Mouse (Mus musculus): ENCODE measurements at regions not wholly inside any gene's neighbourhood (a gene's known extent, or its start where the extent isn't known, plus 50 kb on each side); places are given as distances from the start of the nearest gene placed in this dataset.

DNA sequence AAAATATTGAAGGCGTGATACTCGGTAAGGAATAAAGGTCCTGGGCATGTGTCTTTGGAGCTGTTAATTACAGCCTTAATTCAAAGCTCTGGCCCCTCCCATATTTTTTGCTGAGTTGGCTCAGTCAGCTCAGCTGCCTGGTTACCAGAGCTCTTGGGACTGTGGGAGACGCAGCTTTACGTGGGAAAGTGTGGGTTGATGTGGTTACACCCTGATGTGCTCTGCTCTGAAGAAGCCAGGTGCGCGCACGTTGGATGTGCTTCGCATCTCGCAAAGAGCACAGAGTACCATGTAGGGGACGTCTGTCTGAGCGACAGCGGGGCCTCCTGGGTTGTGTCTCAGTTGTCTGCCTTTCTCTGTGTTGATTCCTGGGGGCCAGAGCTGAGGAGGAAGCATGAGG, 254.8 kb downstream of the Foxo1 start:
- in situ Hi-C loops (cut with MboI; ENCODE audit: low pct_unique_long_range_greater_than_20kb in 1 of 2, low sequenced_read_pairs in 2 of 2, unreplicated experiment in 1 of 2) = no loop called here

DNA sequence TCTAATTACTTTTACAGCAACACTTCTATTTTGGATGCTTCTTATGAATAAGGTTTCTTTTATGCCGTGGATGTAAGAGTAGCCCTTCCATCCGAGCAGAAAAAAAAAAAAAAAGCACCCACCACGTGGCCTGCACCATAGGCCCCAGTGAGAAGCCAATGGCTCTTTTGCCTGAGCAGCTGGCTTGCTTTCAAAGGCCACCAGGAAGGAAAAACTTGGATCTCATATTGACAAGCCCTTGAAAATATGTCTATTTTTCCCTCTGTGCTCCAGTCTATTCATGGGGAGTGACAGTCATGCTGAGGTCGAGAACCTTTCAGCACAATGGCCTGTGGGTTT, 252.4 kb downstream of the Foxo1 start:
- in situ Hi-C loops (cut with MboI; ENCODE audit: low pct_unique_long_range_greater_than_20kb in 1 of 2, low sequenced_read_pairs in 2 of 2, unreplicated experiment in 1 of 2) = no loop called here

DNA sequence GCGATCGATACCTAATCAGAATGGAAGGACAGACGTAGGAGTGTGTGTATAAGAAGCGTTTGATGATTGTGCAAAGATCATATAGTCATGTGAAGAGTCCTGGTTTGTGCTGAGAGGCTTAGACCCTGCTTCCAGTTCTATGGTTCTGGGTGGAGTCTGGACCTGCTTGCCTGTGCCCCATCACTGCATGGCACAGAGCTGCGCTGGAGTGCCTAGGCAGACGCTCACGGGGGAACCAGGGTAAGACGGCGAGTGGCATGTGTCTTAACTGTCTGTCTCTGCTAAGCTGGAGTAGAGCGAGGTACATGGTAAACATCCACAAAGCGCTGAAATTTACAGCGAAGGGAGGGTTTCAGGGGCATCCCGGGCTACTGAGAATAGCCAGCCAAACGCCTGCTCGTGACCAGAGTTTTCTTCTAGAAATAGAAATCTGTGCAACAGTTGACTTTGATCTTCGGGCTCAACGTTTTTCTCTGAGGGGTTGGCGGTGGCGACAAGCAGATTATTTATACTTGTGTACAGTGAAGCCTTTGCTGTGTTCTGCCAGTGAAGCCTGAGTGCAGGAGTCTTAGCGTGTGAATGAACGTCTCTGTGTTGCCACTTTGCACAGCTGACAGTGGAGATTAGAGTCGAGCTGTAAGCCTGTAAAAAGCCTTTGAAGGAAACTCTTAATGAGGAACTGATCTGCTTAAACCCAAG, 251.9 kb downstream of the Foxo1 start:
- in situ Hi-C loops (cut with MboI; ENCODE audit: low pct_unique_long_range_greater_than_20kb in 1 of 2, low sequenced_read_pairs in 2 of 2, unreplicated experiment in 1 of 2) = no loop called here

DNA sequence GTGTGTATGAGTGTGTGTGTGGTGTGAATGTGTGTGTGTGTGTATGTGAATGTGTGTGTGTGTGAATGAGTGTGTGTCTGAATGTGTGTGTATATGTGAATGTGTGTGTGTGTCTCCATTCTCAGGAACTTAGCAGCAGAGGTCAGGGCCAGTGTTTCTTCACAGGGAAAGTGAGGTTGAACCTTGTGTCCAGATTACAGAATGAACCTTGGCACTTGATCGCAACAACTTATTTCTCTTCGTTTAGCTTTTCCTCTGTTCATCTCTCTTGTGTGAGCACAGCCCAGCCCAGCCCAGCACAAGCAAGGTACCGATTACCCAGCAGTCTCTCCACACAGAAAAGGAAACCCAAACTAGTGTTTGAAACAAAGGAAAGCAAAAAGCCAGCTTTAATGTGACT, 249.7 kb downstream of the Foxo1 start:
- in situ Hi-C loops (cut with MboI; ENCODE audit: low pct_unique_long_range_greater_than_20kb in 1 of 2, low sequenced_read_pairs in 2 of 2, unreplicated experiment in 1 of 2) = no loop called here

DNA sequence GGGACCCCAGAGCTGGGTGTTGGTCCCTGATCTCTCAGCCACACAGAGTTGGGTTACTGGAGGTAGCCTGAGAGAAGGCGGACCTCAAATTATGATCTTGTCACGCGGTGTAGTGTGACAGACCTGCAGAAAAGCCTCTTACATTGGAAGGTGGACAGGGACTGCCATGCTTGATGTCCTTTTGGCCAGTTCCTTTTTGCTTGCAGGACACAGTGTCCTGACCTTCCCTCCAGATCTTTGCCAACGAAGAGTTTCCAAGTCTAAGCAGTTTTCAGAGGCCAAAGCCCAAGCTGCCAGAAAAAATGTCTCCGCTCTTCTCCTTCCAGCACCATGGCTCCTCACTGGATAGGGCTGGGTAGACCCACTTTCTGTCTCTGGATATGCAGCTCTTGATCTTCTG, 248.6 kb downstream of the Foxo1 start:
- in situ Hi-C loops (cut with MboI; ENCODE audit: low pct_unique_long_range_greater_than_20kb in 1 of 2, low sequenced_read_pairs in 2 of 2, unreplicated experiment in 1 of 2) = no loop called here

DNA sequence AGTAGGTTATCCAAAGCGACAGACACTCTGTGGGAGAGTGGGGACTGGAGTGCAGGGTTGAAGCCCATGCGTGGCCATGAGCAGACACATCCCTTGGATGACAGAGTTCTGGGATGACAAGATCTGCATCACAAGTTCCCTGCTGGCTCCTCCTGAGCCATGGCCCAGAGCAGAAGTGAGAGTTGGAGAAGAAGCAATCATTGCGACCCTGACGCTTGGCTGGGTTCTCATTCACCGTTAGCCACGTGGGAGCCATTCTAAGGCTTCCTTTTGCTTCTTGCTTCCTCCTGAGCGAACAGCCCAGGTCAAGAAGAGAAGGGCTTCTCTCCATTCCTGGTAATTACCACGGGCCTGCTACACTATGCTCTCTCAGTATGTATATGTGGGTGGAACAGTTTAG, 244.6 kb downstream of the Foxo1 start:
- in situ Hi-C loops (cut with MboI; ENCODE audit: low pct_unique_long_range_greater_than_20kb in 1 of 2, low sequenced_read_pairs in 2 of 2, unreplicated experiment in 1 of 2) = no loop called here

DNA sequence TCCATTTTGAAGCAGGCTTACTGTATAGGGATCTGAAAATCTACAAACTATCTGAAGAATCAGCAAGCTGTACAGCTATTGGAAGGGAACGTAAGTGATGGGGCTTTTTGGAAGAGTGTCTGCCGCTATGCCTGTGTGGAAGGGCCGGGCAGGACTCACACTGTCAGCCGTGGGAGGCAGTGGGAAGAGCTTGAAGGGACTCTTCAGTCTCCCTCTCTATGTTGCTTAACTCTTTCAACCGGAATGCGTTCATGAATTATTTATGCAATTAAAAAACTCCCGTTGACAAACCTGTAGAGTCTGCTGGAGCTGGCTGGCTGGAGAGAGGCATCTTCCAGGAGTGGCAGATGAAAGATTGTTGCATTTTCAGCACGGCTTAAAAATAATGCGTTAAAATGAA, 243.4 kb downstream of the Foxo1 start:
- in situ Hi-C loops (cut with MboI; ENCODE audit: low pct_unique_long_range_greater_than_20kb in 1 of 2, low sequenced_read_pairs in 2 of 2, unreplicated experiment in 1 of 2) = no loop called here

DNA sequence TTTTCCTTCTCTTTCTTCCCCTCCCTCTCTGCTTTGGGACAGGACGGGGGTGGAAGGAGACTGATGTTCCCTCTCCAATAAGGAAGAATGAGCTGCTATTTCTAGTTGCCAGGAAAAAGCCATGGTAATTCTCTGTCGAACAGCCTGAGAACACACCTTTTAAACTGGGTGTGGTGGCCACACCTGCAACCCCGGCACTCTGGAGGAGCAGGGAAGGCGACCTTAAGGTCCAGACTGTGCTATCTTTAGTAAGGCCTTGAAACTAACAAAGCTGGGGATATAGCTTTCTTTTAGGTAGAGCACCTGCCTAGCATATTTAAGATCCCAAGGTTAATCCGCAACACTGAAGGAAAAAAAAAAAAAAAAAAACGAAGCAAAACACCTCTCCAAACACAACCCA, 242.7 kb downstream of the Foxo1 start:
- in situ Hi-C loops (cut with MboI; ENCODE audit: low pct_unique_long_range_greater_than_20kb in 1 of 2, low sequenced_read_pairs in 2 of 2, unreplicated experiment in 1 of 2) = no loop called here

DNA sequence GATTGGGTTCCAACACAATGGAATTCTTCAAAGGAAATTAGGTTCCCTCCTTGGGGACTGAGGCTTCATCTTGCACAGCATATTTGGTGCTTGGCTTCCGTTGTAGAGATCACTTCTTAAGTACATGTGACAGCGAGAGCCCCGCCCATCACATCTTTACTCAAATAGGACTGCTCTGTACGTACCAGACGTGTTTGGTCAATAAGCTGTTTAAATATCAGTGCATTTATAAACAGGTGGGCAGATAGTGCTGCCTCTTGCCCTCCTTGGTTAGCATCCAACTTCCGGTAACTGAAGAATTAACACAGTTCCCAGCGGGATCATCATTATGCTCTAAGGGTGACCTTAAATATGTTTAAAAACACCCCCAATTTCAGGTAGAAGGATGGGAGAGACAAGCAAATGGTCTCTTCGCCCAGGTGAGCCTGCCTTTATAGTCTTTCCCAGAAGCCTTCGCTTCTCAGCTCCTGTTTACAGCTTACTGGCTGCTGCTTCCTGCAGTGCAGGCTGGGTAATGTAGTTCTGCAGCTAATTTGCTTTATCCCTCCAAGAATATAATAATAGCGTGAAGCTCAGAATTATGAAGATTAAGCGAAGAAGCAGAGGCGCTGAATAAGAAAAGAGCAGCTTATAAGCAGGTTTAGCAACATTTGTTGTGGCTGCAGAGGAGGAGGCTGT, 242.1 kb downstream of the Foxo1 start:
- in situ Hi-C loops (cut with MboI; ENCODE audit: low pct_unique_long_range_greater_than_20kb in 1 of 2, low sequenced_read_pairs in 2 of 2, unreplicated experiment in 1 of 2) = no loop called here

DNA sequence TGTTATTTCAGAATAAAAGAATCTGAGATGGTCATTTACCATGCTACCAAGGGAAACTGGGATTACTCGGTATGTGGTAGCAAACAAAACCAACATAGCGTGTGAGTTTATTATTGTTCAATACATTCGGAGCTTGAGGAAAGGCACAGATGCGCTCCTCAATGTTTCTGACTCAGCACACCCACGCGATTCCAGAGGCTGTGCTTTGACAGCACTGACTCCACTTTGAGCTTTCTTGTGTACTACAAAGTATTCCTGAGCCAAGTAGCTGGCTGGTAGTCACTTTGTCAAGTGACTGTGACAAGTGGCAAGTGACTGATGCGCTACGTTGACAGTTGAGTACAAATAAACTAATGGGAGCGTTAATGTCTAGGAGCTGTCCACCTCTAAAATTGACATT, 235.8 kb downstream of the Foxo1 start:
- in situ Hi-C loops (cut with MboI; ENCODE audit: low pct_unique_long_range_greater_than_20kb in 1 of 2, low sequenced_read_pairs in 2 of 2, unreplicated experiment in 1 of 2) = no loop called here

DNA sequence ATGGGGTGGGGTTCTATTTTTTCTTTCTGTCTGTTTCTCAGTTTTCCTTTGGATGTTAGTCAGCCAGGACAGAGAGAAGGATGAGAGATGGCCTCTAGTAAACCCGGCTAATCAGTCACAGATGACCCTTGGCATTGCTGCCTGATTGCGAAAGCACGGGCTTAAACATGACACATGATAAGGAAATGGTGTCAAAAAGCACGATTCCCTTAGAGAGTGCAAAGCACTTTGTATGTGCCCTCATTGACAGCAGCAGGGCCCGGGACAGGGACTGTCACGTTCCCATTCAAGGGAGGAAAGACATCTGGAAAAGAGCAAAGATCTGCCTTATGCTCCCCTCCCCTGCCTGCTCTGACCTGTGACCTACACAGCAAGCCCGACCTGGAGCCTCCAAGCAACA, 234.1 kb downstream of the Foxo1 start:
- in situ Hi-C loops (cut with MboI; ENCODE audit: low pct_unique_long_range_greater_than_20kb in 1 of 2, low sequenced_read_pairs in 2 of 2, unreplicated experiment in 1 of 2) = no loop called here

DNA sequence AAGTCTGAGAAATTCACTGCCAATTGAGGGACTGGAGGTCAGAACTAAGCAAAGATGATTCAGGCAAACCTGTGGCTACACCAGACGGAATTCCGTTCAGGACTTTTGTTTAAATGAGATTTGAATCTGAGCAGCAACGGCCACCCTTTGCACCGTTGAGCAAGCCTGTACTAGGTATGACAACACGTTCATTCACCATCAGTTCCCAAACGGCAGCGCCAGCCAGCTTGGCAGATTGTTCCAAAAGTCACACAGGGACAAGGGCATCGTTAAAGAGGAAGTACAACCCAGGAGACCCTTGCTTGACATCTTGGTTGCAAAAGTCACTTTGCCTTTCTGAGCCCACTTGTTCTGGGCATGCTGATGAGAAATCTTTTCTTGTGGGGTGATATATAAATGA, 233.5 kb downstream of the Foxo1 start:
- in situ Hi-C loops (cut with MboI; ENCODE audit: low pct_unique_long_range_greater_than_20kb in 1 of 2, low sequenced_read_pairs in 2 of 2, unreplicated experiment in 1 of 2) = no loop called here

DNA sequence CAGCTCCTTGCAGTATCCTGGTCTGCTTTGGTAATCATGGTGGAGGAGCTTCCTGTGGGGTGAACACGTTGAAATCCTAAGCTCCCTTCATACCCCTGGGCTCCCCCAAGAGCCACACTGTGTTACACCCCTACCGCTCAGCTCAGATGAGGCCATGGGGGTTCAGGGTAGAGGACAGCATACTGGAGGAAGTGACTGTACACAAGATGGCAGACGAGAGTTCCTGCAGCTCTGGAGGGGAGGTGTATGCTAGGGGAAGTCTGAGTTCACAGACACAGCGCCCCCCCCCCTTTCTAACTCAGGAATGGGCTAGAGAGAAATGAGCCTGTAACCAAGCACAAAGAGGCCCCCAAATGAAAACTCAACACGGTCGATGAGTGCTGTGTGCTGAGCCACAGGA, 231.9 kb downstream of the Foxo1 start:
- in situ Hi-C loops (cut with MboI; ENCODE audit: low pct_unique_long_range_greater_than_20kb in 1 of 2, low sequenced_read_pairs in 2 of 2, unreplicated experiment in 1 of 2) = no loop called here

DNA sequence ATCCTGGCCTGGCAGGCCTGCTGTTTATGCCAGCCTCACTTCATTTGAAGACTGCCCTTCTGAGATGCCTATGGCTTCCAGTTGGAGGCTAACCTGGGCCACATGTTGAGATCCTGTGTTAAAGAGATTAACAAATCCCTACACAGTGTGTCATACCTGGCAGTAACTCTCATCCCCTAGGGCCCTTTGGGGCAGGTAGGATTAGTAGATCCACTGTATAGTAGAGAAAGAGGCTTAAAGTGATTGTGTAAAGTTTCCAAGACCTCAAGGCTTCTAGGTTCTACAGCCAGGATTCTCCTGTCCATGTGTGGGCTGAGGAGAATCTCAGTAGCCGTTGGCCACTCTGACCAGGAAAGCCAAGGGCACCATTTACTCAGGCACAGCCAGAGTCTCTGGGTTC, 231.4 kb downstream of the Foxo1 start:
- in situ Hi-C loops (cut with MboI; ENCODE audit: low pct_unique_long_range_greater_than_20kb in 1 of 2, low sequenced_read_pairs in 2 of 2, unreplicated experiment in 1 of 2) = no loop called here

DNA sequence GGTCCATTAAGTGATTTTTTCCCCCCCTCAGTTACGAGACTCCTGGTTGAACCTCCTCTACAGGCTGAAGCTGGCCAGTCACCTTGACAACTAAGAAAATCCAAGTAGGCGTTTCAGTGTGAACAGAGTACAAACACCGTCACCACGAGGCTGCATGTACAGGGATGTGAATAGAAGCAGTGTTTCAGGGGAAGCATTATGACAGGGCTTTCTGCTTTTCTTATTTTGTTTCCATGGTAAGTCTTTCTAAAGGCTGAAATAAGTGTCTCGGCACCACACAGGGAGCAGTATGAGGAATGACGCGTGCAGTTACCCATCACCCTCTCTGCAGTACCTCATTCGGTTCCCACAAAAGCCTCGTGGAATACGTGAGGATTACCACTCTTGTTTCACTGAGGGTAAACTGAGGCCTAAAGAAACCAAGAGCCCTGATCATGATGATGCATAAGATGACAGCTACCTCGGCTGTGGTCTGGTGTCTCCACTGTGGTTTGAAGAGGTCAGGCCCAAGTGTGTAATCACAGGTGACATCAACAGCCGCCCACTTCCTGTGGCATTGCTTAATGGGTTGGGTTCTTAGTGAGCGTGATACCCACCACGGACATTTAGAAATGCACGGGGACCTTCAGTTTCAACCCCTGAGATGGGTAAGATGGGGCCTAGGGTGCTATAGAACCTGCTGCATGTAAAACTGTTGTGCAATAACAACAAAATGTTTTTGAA, 230.5 kb downstream of the Foxo1 start:
- in situ Hi-C loops (cut with MboI; ENCODE audit: low pct_unique_long_range_greater_than_20kb in 1 of 2, low sequenced_read_pairs in 2 of 2, unreplicated experiment in 1 of 2) = no loop called here

DNA sequence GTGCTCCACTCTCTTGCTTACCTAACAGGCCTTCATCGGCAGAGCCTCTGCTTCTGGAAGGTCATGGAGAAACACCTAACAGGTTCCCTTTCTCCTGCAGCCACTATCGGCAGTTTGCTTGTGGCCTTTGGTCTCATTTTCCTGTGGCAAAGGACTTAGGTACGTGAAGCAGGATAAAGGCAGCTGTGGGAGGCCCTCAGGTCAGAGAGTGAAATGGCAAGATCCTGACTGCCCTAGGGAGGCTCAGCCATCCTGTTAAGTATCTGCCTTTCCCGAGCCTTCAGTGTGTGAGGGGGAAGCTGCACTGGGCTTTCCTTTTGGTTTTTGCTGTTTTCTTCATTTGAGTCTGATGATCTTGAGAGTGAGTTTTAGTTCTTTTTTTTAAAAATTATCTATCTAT, 228.8 kb downstream of the Foxo1 start:
- in situ Hi-C loops (cut with MboI; ENCODE audit: low pct_unique_long_range_greater_than_20kb in 1 of 2, low sequenced_read_pairs in 2 of 2, unreplicated experiment in 1 of 2) = no loop called here

DNA sequence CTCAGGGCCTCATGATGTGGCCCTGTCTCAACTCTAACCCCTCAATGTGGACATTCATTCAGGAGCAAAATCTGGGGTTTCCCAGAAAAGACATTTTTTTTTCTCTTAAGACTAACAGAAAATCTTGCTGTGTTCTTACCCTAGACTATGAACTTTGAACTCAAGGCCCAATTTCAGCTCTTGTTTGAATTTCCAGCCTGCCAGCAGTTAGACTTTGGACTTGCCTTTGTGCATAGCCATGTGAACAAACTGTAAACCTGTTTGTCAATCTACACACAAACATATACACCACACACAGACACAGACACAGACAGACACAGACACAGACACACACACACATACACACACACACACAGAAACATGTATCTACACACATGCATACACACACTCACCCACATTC, 227.3 kb downstream of the Foxo1 start:
- in situ Hi-C loops (cut with MboI; ENCODE audit: low pct_unique_long_range_greater_than_20kb in 1 of 2, low sequenced_read_pairs in 2 of 2, unreplicated experiment in 1 of 2) = no loop called here

DNA sequence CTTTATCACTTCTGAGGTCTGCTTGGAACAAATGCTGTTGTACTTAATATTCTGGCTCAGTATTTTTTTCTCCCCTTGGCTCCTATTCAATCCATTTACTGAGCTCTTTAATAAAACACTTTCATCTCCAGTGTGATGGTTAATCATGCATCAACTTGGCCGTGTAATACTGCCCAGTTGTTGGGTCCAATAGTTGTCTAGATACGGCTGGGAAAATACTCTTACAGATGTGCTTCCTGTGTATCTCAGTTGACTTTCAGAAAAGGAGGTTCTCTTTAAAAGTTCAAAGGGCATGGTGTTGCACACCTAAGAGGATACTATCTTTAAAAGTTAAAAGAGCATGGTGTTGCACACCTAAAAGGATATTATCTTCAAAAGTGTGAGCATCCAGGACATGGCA, 226.8 kb downstream of the Foxo1 start:
- in situ Hi-C loops (cut with MboI; ENCODE audit: low pct_unique_long_range_greater_than_20kb in 1 of 2, low sequenced_read_pairs in 2 of 2, unreplicated experiment in 1 of 2) = no loop called here

DNA sequence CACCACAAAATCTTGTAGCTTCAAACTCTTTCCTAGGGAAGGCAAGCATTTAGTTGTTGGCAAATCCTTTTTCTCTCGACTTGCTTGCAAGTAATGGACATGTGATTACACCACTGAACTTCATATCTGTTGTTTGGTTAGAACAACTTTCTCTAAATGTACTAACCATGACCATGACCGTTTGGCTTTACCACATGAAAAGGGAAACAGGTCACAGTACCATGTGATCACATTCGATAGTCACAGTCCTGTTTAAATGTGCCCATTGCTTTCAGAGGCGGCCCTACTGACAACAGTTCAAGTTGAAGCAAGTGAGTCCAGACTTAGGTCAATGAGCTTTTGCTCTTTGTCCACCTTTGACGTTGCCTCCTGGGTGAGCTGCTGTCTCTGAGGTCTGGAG, 211.1 kb downstream of the Foxo1 start:
- in situ Hi-C loops (cut with MboI; ENCODE audit: low pct_unique_long_range_greater_than_20kb in 1 of 2, low sequenced_read_pairs in 2 of 2, unreplicated experiment in 1 of 2) = no loop called here

DNA sequence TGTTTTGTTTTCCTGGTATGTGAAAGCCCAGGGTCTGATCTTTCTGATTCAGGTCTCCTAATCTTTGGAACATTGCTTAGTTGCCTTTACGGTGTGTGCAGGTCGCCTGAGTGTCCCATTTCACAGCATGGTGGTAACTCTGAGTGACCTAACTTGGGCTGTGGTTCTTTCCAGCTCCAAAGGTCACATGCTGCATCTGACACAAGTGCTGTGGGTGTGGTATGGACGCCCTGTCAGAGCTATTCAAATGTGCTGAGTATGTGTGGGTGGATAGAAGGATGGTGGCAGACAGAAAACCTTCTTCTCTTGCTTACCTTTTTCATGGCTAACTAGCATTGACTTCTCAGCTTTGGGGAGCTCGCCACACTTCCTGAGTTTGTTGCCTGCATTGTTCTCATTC, 201.8 kb downstream of the Foxo1 start:
- in situ Hi-C loops (cut with MboI; ENCODE audit: low pct_unique_long_range_greater_than_20kb in 1 of 2, low sequenced_read_pairs in 2 of 2, unreplicated experiment in 1 of 2) = no loop called here
